Mouse (Mus musculus) embryonic facial prominence, embryonic 11.5 days (tissue): ENCODE results near the gene Wdr63. TPM values are rescaled to one million over a fixed set of nuclear protein-coding genes. Genes with fewer than 3 reads are reported as not detected.
A peak's percentile ranks its signal among the peaks of the same experiment; 100 is the strongest.

Experiments used
- ATAC-seq: fragments of 200-750 bp; cut with Nextera tagmentation; replicated peaks from 2 replicates; pipeline ENCODE4 v1.8.0; 2017; ENCODE audit warnings: low read depth; ENCODE audit not compliant: insufficient number of reproducible peaks, low FRiP score, low TSS enrichment
- DNase-seq: peaks from one replicate; pipeline ENCODE4 v3.0.0-alpha.2; 2015; ENCODE audit warnings: low spot score
- H3K27ac ChIP-seq: fragments of 300-500 bp; sonication (generic); replicated peaks from 2 replicates; pipeline ENCODE4 v1.5.1; 2014; ENCODE audit warnings: mild to moderate bottlenecking, low read depth, low read length, control low read depth
- H3K27me3 ChIP-seq: fragments of 300-500 bp; sonication (generic); 2 replicates; pipeline ENCODE4 v1.6.1; 2014; ENCODE audit warnings: mild to moderate bottlenecking, low read length, moderate library complexity, mixed read lengths; ENCODE audit not compliant: control insufficient read depth, insufficient read depth
- H3K36me3 ChIP-seq: fragments of 300-500 bp; sonication (generic); replicated peaks from 2 replicates; pipeline ENCODE4 v1.6.1; 2014; ENCODE audit warnings: low read depth, mild to moderate bottlenecking, low read length, moderate library complexity, mixed read lengths; ENCODE audit not compliant: control insufficient read depth, insufficient read depth
- H3K4me1 ChIP-seq: fragments of 300-500 bp; sonication (generic); 2 replicates; pipeline ENCODE4 v1.6.1; 2014; ENCODE audit warnings: low read length, mixed read lengths; ENCODE audit not compliant: control insufficient read depth, insufficient read depth
- H3K4me2 ChIP-seq: fragments of 300-500 bp; sonication (generic); 2 replicates; pipeline ENCODE4 v1.6.1; 2014; ENCODE audit warnings: low read depth, mild to moderate bottlenecking, control low read depth, low read length, moderate library complexity
- H3K4me3 ChIP-seq: fragments of 300-500 bp; sonication (generic); 2 replicates; pipeline ENCODE4 v1.5.1; 2014; ENCODE audit warnings: low read depth, low read length, control low read depth
- H3K9ac ChIP-seq: fragments of 300-500 bp; sonication (generic); replicated peaks from 2 replicates; pipeline ENCODE4 v1.6.1; 2014; ENCODE audit warnings: mild to moderate bottlenecking, control low read depth, low read length
- H3K9me3 ChIP-seq: fragments of 300-500 bp; sonication (generic); replicated peaks from 2 replicates; pipeline ENCODE4 v1.6.1; 2016; ENCODE audit warnings: mild to moderate bottlenecking, low read length, inconsistent platforms, mixed read lengths; ENCODE audit not compliant: control insufficient read depth
- WGBS: fragments of 180-500 bp; shearing (Covaris S2); extraction: QIAGEN DNeasy Blood & Tissue Kit; methylation state at CpG from one replicate; pipeline ENCODE4 v1.1.7; 2014; 5-methylcytosine and 5-hydroxymethylcytosine counted together
- polyA plus RNA-seq: library from polyadenylated mRNA; unstranded; fragments of >200 nt; fragmentation: Nextera tagmentation; extraction: Ambion mirVana; gene quantifications from 2 replicates; pipeline ENCODE4 v1.2.1, GENCODE M21; 2014

Wdr63 gene
- polyA plus RNA-seq, 1 experiment from 2014 or later = 0.50 TPM

DNA sequence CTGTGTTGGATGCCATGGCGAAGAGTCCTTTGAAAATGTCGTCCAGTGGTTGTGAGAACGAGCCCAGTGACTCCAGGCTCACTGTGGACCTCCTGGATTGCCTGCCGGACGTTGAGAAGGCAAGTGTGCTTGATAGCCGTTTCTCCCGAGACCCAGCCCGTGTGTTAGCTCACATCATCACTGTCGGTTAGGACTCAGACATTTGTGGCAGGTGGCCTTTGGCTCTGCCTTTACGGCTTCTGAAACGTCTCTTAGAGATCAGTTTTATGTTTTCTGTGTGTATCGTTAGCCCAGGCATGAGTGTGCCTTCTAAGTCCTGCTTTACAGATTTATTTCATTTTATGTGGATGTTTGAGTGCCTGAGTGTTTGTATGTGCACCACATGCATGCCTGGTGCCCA is 93.6 kb downstream of the Wdr63 start:
- no peak for DNase-seq
- ATAC-seq = no peak
- 94% methylated on average over 12 of the region's 12 CpGs for WGBS
- Histone ChIP-seq H3K27me3 (no peaks in the 10 kb centered on the region), H3K4me3 (no peak overlapping the region), H3K4me2 (no peak overlapping the region), H3K9me3 (no peaks in the 10 kb centered on the region), H3K36me3 (peaks cover 4% of the 10 kb centered on the region; the same call in 1 of the 2 replicates), H3K9ac (no peak overlapping the region), H3K4me1 (no peaks in the 10 kb centered on the region), H3K27ac (no peak overlapping the region)

DNA sequence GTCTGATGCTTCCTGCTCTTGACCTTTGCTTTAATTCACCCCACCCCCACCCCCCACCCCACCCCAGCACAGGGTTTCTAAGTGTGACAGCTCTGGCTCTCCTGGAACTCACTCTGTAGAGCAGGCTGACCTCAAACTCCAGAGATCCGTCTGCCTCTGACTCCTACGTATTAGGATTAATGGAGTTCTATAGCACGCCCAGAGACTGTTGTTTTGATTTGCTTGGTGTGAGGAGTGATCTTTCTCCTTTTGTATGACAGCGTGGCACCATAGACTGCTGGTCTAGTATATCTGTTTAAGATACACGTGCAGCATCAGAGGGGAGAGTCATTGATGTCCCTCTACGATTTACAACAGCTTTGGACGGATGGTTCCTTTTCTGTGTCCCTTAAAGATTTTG is 94.4 kb downstream of the Wdr63 start:
- Histone ChIP-seq H3K4me1 (no peaks in the 10 kb centered on the region), H3K27ac (no peak overlapping the region), H3K27me3 (no peaks in the 10 kb centered on the region), H3K4me3 (no peak overlapping the region), H3K9ac (no peak overlapping the region), H3K36me3 (peaks cover 4% of the 10 kb centered on the region; the same call in 1 of the 2 replicates), H3K4me2 (no peak overlapping the region), H3K9me3 (no peaks in the 10 kb centered on the region)
- DNase-seq = no peak
- 92% methylated on average over 7 of the region's 7 CpGs for WGBS
- ATAC-seq = no peak

- Histone ChIP-seq H3K27ac (no peak overlapping the region), H3K9me3 (no peaks in the 10 kb centered on the region), H3K27me3 (no peaks in the 10 kb centered on the region), H3K4me3 (no peak overlapping the region), H3K4me1 (no peaks in the 10 kb centered on the region), H3K36me3 (peaks cover 4% of the 10 kb centered on the region; the same call in 1 of the 2 replicates), H3K9ac (no peak overlapping the region), H3K4me2 (no peak overlapping the region)
- WGBS = 56% methylated on average over 8 of the region's 8 CpGs
- no peak for ATAC-seq
- no peak for DNase-seq
Measured at GRCm38 (mm10) chr3:146011544-146012218, 96.2 kb downstream of the Wdr63 start.

DNA sequence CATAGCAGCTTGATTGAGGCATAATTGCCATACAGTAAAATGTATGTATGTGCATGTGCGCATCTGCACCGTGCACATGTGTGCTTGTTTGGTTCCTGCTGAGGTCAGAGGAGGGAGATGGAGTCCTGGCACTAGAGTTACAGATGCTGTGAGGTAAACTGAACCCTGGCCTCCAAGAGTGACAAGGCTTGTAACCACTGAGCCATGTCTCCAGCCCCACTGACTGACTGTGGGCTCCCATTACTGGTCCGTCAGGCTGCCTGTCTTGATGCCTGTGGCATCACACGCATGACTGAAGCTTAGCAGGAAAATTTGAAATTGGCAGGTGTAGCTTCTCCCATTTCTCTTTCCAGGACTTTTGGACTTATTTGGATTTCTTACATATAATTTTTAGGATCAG is 97.2 kb downstream of the Wdr63 start:
- DNase-seq (no peak), ATAC-seq (0 out of 2 replicates have a peak, but pooled peaks have one; percentile 36)
- no peak overlapping the region for H3K4me2 ChIP-seq
- H3K27ac ChIP-seq = 0 out of 2 replicates have a peak overlapping the region, but pooled peaks have one; percentile 1
- H3K9ac ChIP-seq = no peak overlapping the region
- H3K9me3 ChIP-seq = no peaks in the 10 kb centered on the region
- no peaks in the 10 kb centered on the region for H3K27me3 ChIP-seq
- H3K4me1 ChIP-seq = no peaks in the 10 kb centered on the region
- H3K4me3 ChIP-seq = no peak overlapping the region
- WGBS = 83% methylated on average over 4 of the region's 4 CpGs
- peaks cover 4% of the 10 kb centered on the region; the same call in 1 of the 2 replicates for H3K36me3 ChIP-seq

- Histone ChIP-seq H3K36me3 (peaks cover 4% of the 10 kb centered on the region; the same call in 1 of the 2 replicates), H3K27ac (peak overlapping the region; percentile 1; the same call in 1 of the 2 replicates), H3K4me1 (no peaks in the 10 kb centered on the region), H3K4me2 (no peak overlapping the region), H3K27me3 (no peaks in the 10 kb centered on the region), H3K4me3 (no peak overlapping the region), H3K9ac (no peak overlapping the region), H3K9me3 (no peaks in the 10 kb centered on the region)
- DNase-seq = peak; percentile 61
- 53% methylated on average over 19 of the region's 20 CpGs for WGBS
- 0 out of 2 replicates have a peak, but pooled peaks have one; percentile 58 for ATAC-seq
Measured at GRCm38 (mm10) chr3:146009859-146010645, 97.9 kb downstream of the Wdr63 start.

GRCm38 (mm10) chr3:146007872-146008271 is 100.1 kb downstream of the Wdr63 start:
- no peaks in the 10 kb centered on the region for H3K4me1 ChIP-seq
- H3K4me2 ChIP-seq = no peak overlapping the region
- ATAC-seq (no peak; the same call in 1 of the 2 replicates), DNase-seq (no peak)
- H3K36me3 ChIP-seq = no peaks in the 10 kb centered on the region
- no peak overlapping the region for H3K4me3 ChIP-seq
- no peak overlapping the region for H3K27ac ChIP-seq
- no peak overlapping the region for H3K9ac ChIP-seq
- no peaks in the 10 kb centered on the region for H3K9me3 ChIP-seq
- WGBS = 76% methylated on average over 6 of the region's 6 CpGs
- no peaks in the 10 kb centered on the region for H3K27me3 ChIP-seq

DNA sequence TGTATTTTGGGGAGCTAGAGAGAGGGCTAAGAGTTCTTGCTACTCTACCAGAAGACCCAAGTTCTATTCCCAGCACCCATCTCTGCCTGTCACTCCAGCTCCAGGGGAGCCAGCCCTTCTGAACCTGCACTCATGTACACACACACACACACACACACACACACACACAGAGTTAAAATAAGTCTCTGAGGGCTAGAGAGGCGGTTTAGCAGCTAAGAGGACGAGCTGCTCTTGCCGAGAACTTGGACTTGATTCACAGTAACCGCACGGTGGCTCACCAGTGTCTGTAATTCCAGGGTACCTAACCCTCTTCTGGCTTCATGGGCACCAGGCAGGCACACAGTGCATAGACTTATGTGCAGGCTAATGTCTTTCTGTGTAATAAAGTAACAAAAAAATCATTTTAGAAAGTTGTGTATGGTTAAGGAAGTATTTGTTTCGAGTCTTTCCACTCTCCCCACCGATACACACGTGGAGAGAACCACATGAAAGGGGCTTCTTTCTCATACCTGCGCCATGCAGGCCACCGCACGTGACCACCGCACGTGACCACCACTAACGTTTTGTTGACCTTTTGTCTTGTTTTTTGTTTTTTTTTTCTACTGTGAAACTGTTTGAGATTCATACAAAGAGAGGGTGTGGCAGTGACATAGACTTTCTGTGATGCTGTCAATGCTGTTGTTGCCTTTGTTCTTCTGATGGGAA is 103.4 kb downstream of the Wdr63 start:
- ATAC-seq (no peak), DNase-seq (no peak)
- WGBS = 92% methylated on average over 14 of the region's 14 CpGs
- Histone ChIP-seq H3K27me3 (no peaks in the 10 kb centered on the region), H3K4me1 (no peaks in the 10 kb centered on the region), H3K9ac (no peak overlapping the region), H3K4me2 (no peak overlapping the region), H3K27ac (no peak overlapping the region), H3K4me3 (no peak overlapping the region), H3K9me3 (no peaks in the 10 kb centered on the region), H3K36me3 (no peaks in the 10 kb centered on the region)
